Mouse (Mus musculus): Measurements from ENCODE around the gene Arhgdib.

GRCm38 (mm10) chr6:136875670-136876069 is 66.0 kb downstream of the Arhgdib start, which contains the start of gene Mgp:
- TF ChIP-seq POLR2AphosphoS2 (IDR thresholded peaks at IDR 0.05; ENCODE audit: insufficient read length, low read depth) (no peak), REST (IDR thresholded peaks at IDR 0.05; ENCODE audit: insufficient read depth, insufficient read length) (no peak), MAX (IDR thresholded peaks at IDR 0.05; ENCODE audit: low read depth) (no peak), USF1 (IDR thresholded peaks at IDR 0.05; ENCODE audit: low read depth) (no peak), TCF12 (IDR thresholded peaks at IDR 0.05; ENCODE audit: insufficient read depth, poor library complexity, severe bottlenecking) (no peak), E2F4 (IDR thresholded peaks at IDR 0.05; ENCODE audit: insufficient read depth) (no peak), POLR2A (IDR thresholded peaks at IDR 0.05; ENCODE audit: insufficient read length, low read depth) (peak; percentile 51), CEBPB (IDR thresholded peaks at IDR 0.05; ENCODE audit: insufficient read depth, poor library complexity, severe bottlenecking) (no peak)
